Mouse (Mus musculus): ENCODE data around the gene Kank4. TPM values are rescaled to one million over a fixed set of nuclear protein-coding genes. Genes with fewer than 3 reads are reported as not detected.

The Kank4 gene
- 1.5 and 2.1 TPM in 2 replicates for polyA plus RNA-seq (2012; rRNA removed)

GRCm38 (mm10) chr4:98817184-98817911 lies at the start of gene Kank4:
Gene Kank4 (minus strand): TSS chr4:98817537.

DNA sequence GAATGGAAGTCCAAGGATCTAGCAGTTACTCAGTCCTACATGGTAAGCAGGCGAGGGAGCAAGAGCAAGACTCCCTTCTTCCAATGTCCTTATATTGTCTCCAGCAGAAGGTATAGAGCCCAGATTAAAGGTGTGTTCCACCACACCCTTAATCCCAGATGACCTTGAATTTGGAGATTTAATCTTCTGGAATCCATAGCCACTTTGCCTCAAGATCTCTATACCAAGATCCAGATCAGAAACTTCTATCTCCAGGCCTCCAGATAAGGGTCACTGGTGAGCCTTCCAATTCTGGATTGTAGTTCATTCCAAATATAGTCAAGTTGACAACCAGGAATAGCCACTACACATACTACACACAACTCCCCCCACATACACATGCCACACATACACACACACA lies 6.4 kb upstream of the Kank4 start, which contains the start of gene I0C0044D17Rik:
TSS of gene I0C0044D17Rik (minus strand) at position 101 of the 400 bp plus-strand sequence.

GRCm38 (mm10) chr4:98726590-98727237 lies 90.6 kb downstream of the Kank4 start, which contains the start of gene L1td1:
Gene L1td1 (plus strand): TSS chr4:98726734.

Other genes starting within 250 kb of the Kank4 start
- 0.08 and 0.11 TPM in 2 replicates for gene L1td1, start 90.8 kb downstream of the Kank4 start, polyA plus RNA-seq (2012; rRNA removed)
- gene I0C0044D17Rik, start 6.3 kb upstream of the Kank4 start, polyA plus RNA-seq (2012; rRNA removed): not detected in 2 replicates
- 19.5 and 24.2 TPM in 2 replicates for gene Usp1, start 106.3 kb upstream of the Kank4 start, polyA plus RNA-seq (2012; rRNA removed)
- 0.01 TPM in 1 of 2 replicates, not detected in the other for gene Angptl3, start 213.4 kb upstream of the Kank4 start, polyA plus RNA-seq (2012; rRNA removed)